Mouse (Mus musculus) small intestine, adult 2 months (tissue): ENCODE measurements around the gene Cemip. TPM values are rescaled to one million over a fixed set of nuclear protein-coding genes. Genes with fewer than 3 reads are reported as not detected.
"Not testable (repeated sequence)": the region's sequence is repeated elsewhere in the genome, so short reads cannot be mapped to it uniquely, and the experiment has no call there.

ENCODE experiments used
- H3K27ac ChIP-seq: fragments of 200-500 bp; 2 replicates; pipeline ENCODE4 v1.5.1; 2012; ENCODE audit warnings: low read depth, low read length, control low read depth, inconsistent platforms; ENCODE audit not compliant: insufficient read depth
- H3K27me3 ChIP-seq: fragments of 200-500 bp; 2 replicates; pipeline ENCODE4 v1.6.1; 2012; ENCODE audit warnings: mild to moderate bottlenecking, moderate library complexity, low read length, inconsistent platforms; ENCODE audit not compliant: control insufficient read depth, insufficient read depth
- H3K36me3 ChIP-seq: fragments of 200-500 bp; 2 replicates; pipeline ENCODE4 v1.6.1; 2012; ENCODE audit warnings: mild to moderate bottlenecking, low read length, control low read depth, inconsistent platforms; ENCODE audit not compliant: control insufficient read depth, insufficient read depth
- H3K4me1 ChIP-seq: fragments of 200-500 bp; 2 replicates; pipeline ENCODE4 v1.6.1; 2012; ENCODE audit warnings: low read length, inconsistent platforms, mixed read lengths; ENCODE audit not compliant: control insufficient read depth, insufficient read depth, insufficient read length
- H3K4me3 ChIP-seq: fragments of 200-500 bp; 2 replicates; pipeline ENCODE4 v1.5.1; 2012; ENCODE audit warnings: low read depth, mild to moderate bottlenecking, control low read depth, inconsistent platforms, low read length, moderate library complexity
- CTCF ChIP-seq: fragments of 200-500 bp; IDR thresholded peaks from 2 replicates; pipeline ENCODE4 v1.5.1; 2012; ENCODE audit warnings: low read depth, mild to moderate bottlenecking, control low read depth, inconsistent platforms, low read length, moderate library complexity, mixed read lengths; ENCODE audit not compliant: insufficient replicate concordance, insufficient read length; ENCODE audit errors: extremely low read depth
- POLR2A ChIP-seq: fragments of 200-500 bp; IDR thresholded peaks from 2 replicates; pipeline ENCODE4 v1.6.1; 2012; ENCODE audit warnings: low read depth, mild to moderate bottlenecking, control low read depth, inconsistent platforms, low read length, moderate library complexity
- WGBS: fragments of 180-500 bp; shearing (Covaris S2); methylation state at CpG from one replicate; pipeline ENCODE4 v1.1.7; 2018; 5-methylcytosine and 5-hydroxymethylcytosine counted together
- polyA plus RNA-seq: library from polyadenylated mRNA; depleted of rRNA; stranded (reverse); fragments of >200 nt; gene quantifications from 2 replicates; pipeline ENCODE4 v1.2.3, GENCODE M21; 2012; rRNA removed

Gene Cemip
- 0.19 and 0.27 TPM in 2 replicates for polyA plus RNA-seq

DNA sequence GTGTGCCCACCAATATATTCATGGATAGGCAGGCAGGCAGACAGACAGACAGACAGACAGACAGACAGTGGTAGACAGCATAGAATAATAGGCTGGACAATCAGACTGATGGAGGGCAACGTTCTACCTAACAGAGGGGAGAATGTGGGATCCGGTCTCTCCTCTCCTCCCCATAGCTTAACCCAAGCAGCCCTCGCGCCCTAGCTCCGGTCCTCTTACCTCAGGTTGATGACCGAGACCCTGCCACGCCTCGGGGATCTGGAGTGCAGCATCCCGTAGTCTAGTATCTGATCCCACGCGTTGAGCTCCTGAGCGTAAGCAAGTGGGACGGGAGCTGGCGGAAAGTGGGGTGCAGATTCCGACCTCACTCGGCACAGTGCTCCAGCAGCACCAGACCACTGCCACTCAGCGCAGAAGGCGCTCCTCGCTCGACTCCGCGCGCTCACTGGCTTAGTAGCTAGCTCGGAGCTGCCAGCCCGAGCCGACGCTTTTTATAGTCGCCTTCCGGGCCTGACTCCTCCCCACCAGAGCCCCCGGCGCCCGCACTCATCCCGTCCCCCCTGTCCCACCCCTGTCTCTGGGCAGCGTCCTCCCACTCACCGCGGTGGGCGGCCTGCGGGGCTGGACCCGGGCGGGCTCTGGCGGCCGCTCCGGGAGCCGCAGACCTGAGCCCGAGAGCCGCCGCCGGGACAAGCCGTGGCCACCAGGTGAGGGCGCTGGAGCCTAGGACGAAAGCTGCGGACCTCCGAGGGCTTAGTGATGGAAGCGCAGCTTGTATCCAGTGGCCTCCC lies at the start of gene Cemip:
Gene Cemip, minus strand, starts transcription at position 464 of the 791 bp plus-strand sequence.
- Histone ChIP-seq H3K27me3 (peaks cover 8% of the 10 kb centered on the region; the same call in 1 of the 2 replicates), H3K4me3 (peak within 1 kb of the TSS; percentile 58), H3K27ac (no peak within 1 kb of the TSS), H3K36me3 (no peaks in the 10 kb centered on the region), H3K4me1 (no peaks in the 10 kb centered on the region)
- 2% methylated on average over 54 of the region's 54 CpGs for WGBS
- TF ChIP-seq POLR2A (no peak), CTCF (peak; percentile 78)

DNA sequence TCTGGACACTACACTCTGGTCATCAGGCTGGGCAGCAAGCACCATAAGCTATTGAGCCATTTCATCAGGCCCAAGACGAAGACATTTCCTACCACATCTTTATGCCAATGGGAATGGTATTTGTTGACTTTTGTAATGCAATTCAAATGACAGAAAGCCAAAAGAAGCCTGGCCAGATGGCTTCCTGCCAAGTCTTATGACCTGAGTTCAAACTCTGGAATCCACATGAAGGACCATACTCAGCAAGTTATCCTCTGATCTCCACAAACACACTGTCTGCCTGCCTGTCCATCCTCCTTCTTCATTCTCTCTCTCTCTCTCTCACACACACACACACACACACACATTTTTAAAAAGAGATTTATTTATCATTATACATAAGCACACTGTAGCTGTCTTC lies 46.4 kb upstream of the Cemip start:
- WGBS: 9% methylated on average over 1 of the region's 1 CpGs
- no peaks in the 10 kb centered on the region for H3K27me3 ChIP-seq
- H3K27ac ChIP-seq: 0 out of 2 replicates have a peak overlapping the region, but pooled peaks have one; percentile 4
- H3K4me3 ChIP-seq: no peak overlapping the region
- no peak for TF ChIP-seq POLR2A
- no peak for TF ChIP-seq CTCF
- no peaks in the 10 kb centered on the region for H3K36me3 ChIP-seq
- H3K4me1 ChIP-seq: peaks cover 30% of the 10 kb centered on the region; the same call in 1 of the 2 replicates

DNA sequence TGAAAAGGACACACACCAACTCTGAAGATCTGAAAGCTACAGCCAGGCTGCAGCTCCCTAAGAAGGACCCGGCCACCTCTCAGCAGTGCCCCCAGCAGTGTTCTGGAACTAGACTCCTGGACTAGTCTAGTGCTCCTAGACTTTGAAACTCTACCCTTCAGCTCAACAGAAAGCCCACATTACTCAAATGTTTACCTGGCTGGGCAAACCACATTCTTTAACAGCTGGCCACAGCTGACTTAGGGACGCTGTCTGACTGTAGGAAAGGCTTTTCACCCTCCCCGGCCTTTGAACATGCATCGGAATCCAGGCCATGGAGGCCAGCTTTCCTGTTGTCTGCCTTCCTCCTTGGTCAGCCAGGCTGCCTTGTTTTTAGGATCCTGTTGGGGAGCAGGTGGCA lies 45.4 kb upstream of the Cemip start:
- Histone ChIP-seq H3K36me3 (0 out of 2 replicates have a peak, but pooled peaks cover 1% of the 10 kb centered on the region), H3K4me1 (peaks cover 26% of the 10 kb centered on the region; the same call in 1 of the 2 replicates), H3K4me3 (no peak overlapping the region), H3K27ac (no peak overlapping the region), H3K27me3 (no peaks in the 10 kb centered on the region)
- no peak for TF ChIP-seq CTCF
- no peak for TF ChIP-seq POLR2A
- WGBS: 79% methylated on average over 4 of the region's 4 CpGs

DNA sequence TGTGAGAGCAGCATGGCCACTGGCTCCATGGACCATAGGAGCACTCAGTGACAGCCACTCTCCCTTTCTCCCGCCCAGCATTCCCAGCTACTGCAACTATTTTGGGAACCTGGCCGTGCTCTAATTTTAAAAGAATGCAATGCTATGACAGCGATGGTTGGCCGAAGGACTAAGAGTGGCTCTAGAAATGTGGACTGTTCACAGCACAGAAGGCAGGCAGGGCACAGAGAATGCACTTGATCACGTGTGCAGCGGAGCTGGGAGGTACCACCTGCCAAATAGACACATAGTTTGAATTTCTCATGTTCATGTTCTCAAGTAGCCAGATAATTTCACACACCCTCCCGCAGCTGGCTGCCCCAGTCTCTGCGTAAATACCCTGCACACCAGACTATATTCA lies 42.4 kb upstream of the Cemip start:
- H3K4me1 ChIP-seq: peaks cover 19% of the 10 kb centered on the region; the same call in 1 of the 2 replicates
- 65% methylated on average over 8 of the region's 8 CpGs for WGBS
- H3K27me3 ChIP-seq: no peaks in the 10 kb centered on the region
- H3K4me3 ChIP-seq: no peak overlapping the region
- H3K36me3 ChIP-seq: 0 out of 2 replicates have a peak, but pooled peaks cover 2% of the 10 kb centered on the region
- no peak for TF ChIP-seq CTCF
- no peak for TF ChIP-seq POLR2A
- no peak overlapping the region for H3K27ac ChIP-seq

DNA sequence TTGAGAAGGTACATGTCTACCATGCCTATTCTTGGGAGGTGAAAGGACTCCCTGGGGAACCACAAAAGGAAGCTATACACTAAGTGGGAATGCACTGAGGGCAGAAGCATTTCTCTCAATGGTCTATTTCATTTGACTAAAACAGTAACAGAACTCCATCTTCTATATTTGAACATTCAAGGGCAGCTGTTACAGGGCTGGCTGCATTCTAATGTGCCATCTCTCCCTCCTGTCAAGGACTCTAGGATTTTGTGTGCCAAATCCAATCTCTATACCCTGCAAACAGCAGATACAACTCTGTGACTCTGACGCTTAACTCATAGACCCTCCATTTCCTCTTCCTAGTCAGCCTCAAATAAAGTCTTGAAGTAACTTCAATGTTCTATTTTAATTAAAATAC lies 39.4 kb upstream of the Cemip start:
- no peaks in the 10 kb centered on the region for H3K27me3 ChIP-seq
- H3K36me3 ChIP-seq: 0 out of 2 replicates have a peak, but pooled peaks cover 2% of the 10 kb centered on the region
- H3K4me3 ChIP-seq: no peak overlapping the region
- no peak for TF ChIP-seq CTCF
- TF ChIP-seq POLR2A: no peak
- 72% methylated on average over 1 of the region's 1 CpGs for WGBS
- peaks cover 21% of the 10 kb centered on the region; the same call in 1 of the 2 replicates for H3K4me1 ChIP-seq
- no peak overlapping the region for H3K27ac ChIP-seq

DNA sequence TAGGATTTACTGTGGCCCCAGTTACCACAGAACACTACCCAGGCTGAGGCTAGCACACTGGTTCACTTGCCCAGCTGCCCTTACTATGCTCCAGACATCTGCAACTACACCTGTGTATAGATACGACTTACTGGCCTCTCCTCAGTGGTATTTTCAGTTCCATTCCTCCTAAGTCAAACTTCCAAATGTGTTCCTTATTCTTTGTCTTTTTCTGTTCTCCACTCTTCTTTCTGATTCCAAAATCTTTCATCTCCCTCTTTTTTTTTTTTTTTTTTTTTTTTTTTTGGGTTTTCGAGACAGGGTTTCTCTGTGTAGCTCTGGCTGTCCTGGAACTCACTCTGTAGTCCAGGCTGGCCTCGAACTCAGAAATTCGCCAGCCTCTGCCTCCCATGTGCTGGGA lies 37.3 kb upstream of the Cemip start:
- not testable (repeated sequence) for H3K4me3 ChIP-seq, H3K36me3 ChIP-seq, H3K27ac ChIP-seq, H3K27me3 ChIP-seq
- 60% methylated on average over 4 of the region's 4 CpGs for WGBS
- H3K4me1 ChIP-seq: peaks cover 36% of the 10 kb centered on the region

DNA sequence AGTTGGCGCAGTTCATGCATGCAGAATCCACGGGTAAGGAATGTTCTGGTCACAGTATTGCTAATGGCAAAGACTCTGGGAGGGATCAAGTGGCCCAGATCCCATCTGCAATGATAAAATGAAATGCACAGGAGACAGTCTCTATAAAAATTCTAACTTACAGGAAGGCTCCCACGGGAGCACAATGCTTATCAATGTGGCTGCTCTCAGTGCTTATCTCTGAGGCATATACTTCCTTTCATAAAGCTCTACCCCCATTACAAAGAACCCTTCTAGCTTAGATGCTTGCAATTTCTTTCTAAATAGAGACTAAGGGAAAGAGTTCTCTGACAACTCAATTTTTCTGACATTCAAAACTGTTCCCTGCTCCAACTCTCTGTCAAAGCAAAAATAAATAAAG lies 35.5 kb upstream of the Cemip start:
- H3K27ac ChIP-seq: 0 out of 2 replicates have a peak overlapping the region, but pooled peaks have one; percentile 9
- no peak overlapping the region for H3K4me3 ChIP-seq
- no peak for TF ChIP-seq POLR2A
- no peak for TF ChIP-seq CTCF
- WGBS: 49% methylated on average over 3 of the region's 3 CpGs
- H3K27me3 ChIP-seq: no peaks in the 10 kb centered on the region
- peaks cover 46% of the 10 kb centered on the region for H3K4me1 ChIP-seq
- H3K36me3 ChIP-seq: 0 out of 2 replicates have a peak, but pooled peaks cover 2% of the 10 kb centered on the region
